Mouse (Mus musculus) activated CD4-positive, CD25-positive, alpha-beta regulatory T cell, adult 4 months (primary cell): ENCODE results near the gene Tldc1. TPM values are rescaled to one million over a fixed set of nuclear protein-coding genes. Genes with fewer than 3 reads are reported as not detected.

ENCODE experiments used
- ATAC-seq: one replicate; pipeline ENCODE4 v1.8.0; 2017
- polyA plus RNA-seq, 2 experiments: library from polyadenylated mRNA; unstranded; fragments of 100-300 nt; shearing (Covaris generic); gene quantifications; one replicate each; pipeline ENCODE4 v1.2.1; 2017

Tldc1 gene
- polyA plus RNA-seq, 2 experiments from 2014 or later = 8.8 to 11.1 TPM

DNA sequence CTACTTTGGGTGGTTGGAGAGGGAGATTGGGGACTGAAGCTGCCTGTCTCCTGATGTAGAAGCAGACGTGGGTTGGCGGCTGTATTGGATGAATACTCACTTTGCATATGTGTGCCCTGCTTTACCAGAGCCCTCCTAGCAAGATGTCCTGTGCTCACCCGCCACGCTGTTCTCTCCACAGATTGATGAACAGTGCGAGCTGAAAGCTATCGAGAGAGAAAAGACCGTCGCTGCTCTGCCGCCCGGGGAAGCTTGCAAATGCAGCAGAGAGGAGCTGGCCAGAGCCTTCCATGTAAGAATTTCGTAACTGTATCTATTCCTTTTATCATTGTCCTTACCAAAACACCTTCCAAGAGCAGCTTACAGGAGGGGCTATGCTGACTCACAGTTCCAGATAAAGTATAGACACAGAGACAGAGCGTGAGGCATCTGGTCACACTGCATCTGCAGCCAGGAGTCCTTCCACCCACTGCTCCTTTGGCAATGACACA, 59.2 kb downstream of the Tldc1 start:
- no peak for ATAC-seq

- ATAC-seq = no peak
Observed at GRCm38 (mm10) chr8:119717765-119718164, 60.5 kb downstream of the Tldc1 start.

DNA sequence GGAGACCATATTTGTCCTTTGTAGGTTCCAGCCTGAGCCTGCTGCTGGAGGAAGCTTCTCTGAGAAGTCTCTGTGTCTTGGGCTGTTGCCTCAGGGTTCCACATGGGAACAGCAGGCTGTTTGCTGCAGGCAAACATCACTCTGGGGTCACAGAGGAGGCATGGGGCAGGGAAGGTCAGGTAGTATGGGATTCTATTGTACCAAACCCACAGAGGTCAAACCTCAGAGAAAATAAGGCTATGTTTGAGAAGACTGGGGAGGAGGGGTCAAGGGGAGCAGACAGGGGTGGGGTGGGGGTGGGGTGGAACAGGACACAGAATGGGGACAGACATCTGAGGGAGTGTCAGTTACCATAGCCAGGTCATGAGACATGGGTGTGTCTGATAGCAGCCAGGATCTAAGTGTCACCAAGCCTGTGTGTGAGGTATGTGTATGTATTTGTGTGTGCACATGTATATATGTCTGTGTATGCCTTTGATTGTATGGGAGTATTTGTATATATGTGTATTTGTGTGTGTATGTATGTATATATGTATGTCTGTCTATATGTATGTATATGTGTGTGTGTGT, 61.4 kb downstream of the Tldc1 start:
- ATAC-seq = no peak

GRCm38 (mm10) chr8:119715221-119715620, 63.0 kb downstream of the Tldc1 start:
- no peak for ATAC-seq

- no peak for ATAC-seq
Observed at GRCm38 (mm10) chr8:119713421-119713820, 64.8 kb downstream of the Tldc1 start.

DNA sequence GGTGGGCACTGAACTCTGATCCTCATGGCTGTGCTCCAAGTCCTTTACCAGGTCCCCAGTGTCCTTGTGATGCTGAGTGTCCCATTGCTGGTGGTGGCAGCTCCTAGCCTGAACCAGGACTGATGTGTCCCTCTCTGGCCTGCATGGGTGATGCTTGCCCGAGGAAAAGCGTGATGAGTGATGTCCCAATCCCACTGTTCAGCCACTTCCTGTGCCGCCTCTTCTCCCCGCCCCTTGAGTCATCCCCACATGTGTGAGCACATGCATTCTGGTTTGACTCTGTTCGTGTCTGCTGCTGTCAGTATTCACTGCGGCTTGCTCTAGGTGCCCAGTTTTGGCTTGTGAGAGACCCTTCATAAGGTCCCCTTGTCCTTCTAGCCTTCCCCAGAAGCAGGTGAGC, 66.0 kb downstream of the Tldc1 start:
- no peak for ATAC-seq

Other genes starting within 250 kb of the Tldc1 start
- gene Mbtps1, start 219.7 kb downstream of the Tldc1 start, polyA plus RNA-seq = 10 to 100 TPM; 28.6 to 44.1 TPM
- 10 to 100 TPM; 44.3 to 54.5 TPM for gene Hsdl1, start 203.2 kb downstream of the Tldc1 start, polyA plus RNA-seq
- gene Dnaaf1, start 203.2 kb downstream of the Tldc1 start, polyA plus RNA-seq = not detected
- 10 to 100 TPM in 1 of 2 experiments, 1 to 10 TPM in 1; 9.8 to 13.4 TPM for gene Taf1c, start 173.2 kb downstream of the Tldc1 start, polyA plus RNA-seq
- gene Adad2, start 165.7 kb downstream of the Tldc1 start, polyA plus RNA-seq = not detected
- not detected for gene Kcng4, start 142.7 kb downstream of the Tldc1 start, polyA plus RNA-seq
- not detected for gene Wfdc1, start 112.1 kb downstream of the Tldc1 start, polyA plus RNA-seq
- not detected for gene Atp2c2, start 78.4 kb downstream of the Tldc1 start, polyA plus RNA-seq
- 100 to 1,000 TPM; 219 to 262 TPM for gene Cotl1, start 62.1 kb upstream of the Tldc1 start, polyA plus RNA-seq
- 1 to 10 TPM; 5.6 to 8.1 TPM for gene Klhl36, start 83.8 kb upstream of the Tldc1 start, polyA plus RNA-seq
- gene Usp10, start 131.9 kb upstream of the Tldc1 start, polyA plus RNA-seq = 10 to 100 TPM; 41.6 to 48.6 TPM
- gene Gm20388, start 132.4 kb upstream of the Tldc1 start, polyA plus RNA-seq = 10 to 100 TPM in 1 of 2 experiments, 1 to 10 TPM in 1; 9.9 to 12.3 TPM
- not detected for gene Crispld2, start 214.0 kb upstream of the Tldc1 start, polyA plus RNA-seq